Mouse (Mus musculus) brain, embryonic 14.5 days (tissue): ENCODE results near the gene Cpa4. TPM values are rescaled to one million over a fixed set of nuclear protein-coding genes. Genes with fewer than 3 reads are reported as not detected.

Source experiments
- DNase-seq: peaks from one replicate; pipeline ENCODE4 v3.0.0-alpha.2; 2011; ENCODE audit warnings: low read depth
- CTCF ChIP-seq: fragments of 200-500 bp; IDR thresholded peaks from 2 replicates; pipeline ENCODE4 v1.5.1; 2012; ENCODE audit warnings: inconsistent platforms, mild to moderate bottlenecking, moderate library complexity, borderline replicate concordance; ENCODE audit not compliant: insufficient read depth, insufficient read length; ENCODE audit errors: extremely low read depth
- POLR2A ChIP-seq: fragments of 200-500 bp; IDR thresholded peaks from 2 replicates; pipeline ENCODE4 v1.6.1; 2012; ENCODE audit warnings: mild to moderate bottlenecking, inconsistent platforms, borderline replicate concordance; ENCODE audit not compliant: poor library complexity, insufficient read depth, insufficient read length, severe bottlenecking; ENCODE audit errors: extremely low read depth
- polyA plus RNA-seq: library from polyadenylated mRNA; depleted of rRNA; stranded (reverse); fragments of >200 nt; gene quantifications from 2 replicates; pipeline ENCODE4 v1.2.3, GENCODE M21; 2012

Gene Cpa4
- polyA plus RNA-seq, 1 experiment: 2.5 TPM

- TF ChIP-seq POLR2A: no peak
- no peak for TF ChIP-seq CTCF
- peak; percentile 57 for DNase-seq
Observed at GRCm38 (mm10) chr6:30543077-30543476, 25.1 kb upstream of the Cpa4 start.

GRCm38 (mm10) chr6:30543851-30544250, 24.3 kb upstream of the Cpa4 start:
- no peak for DNase-seq
- TF ChIP-seq POLR2A (no peak), CTCF (no peak)

GRCm38 (mm10) chr6:30545689-30546088, 22.5 kb upstream of the Cpa4 start:
- DNase-seq: no peak
- no peak for TF ChIP-seq CTCF
- TF ChIP-seq POLR2A: no peak

GRCm38 (mm10) chr6:30546571-30547273, 21.4 kb upstream of the Cpa4 start:
- TF ChIP-seq CTCF (no peak), POLR2A (no peak)

GRCm38 (mm10) chr6:30547274-30547645, 20.9 kb upstream of the Cpa4 start:
- TF ChIP-seq CTCF (no peak), POLR2A (no peak)
- DNase-seq: peak; percentile 94

More at GRCm38 (mm10) chr6:30546571-30547273, 21.4 kb upstream of the Cpa4 start:
- DNase-seq: peak; percentile 90

GRCm38 (mm10) chr6:30547656-30548306, 20.4 kb upstream of the Cpa4 start:
- peak; percentile 46 for DNase-seq
- no peak for TF ChIP-seq CTCF
- TF ChIP-seq POLR2A: no peak

- TF ChIP-seq POLR2A: no peak
- no peak for TF ChIP-seq CTCF
- DNase-seq: peak; percentile 82
Observed at GRCm38 (mm10) chr6:30549231-30549761, 18.9 kb upstream of the Cpa4 start.

GRCm38 (mm10) chr6:30550496-30551192, 17.5 kb upstream of the Cpa4 start:
- TF ChIP-seq POLR2A: no peak
- no peak for TF ChIP-seq CTCF
- no peak for DNase-seq

GRCm38 (mm10) chr6:30551193-30551515, 17.0 kb upstream of the Cpa4 start:
- peak; percentile 74 for DNase-seq
- no peak for TF ChIP-seq CTCF

- TF ChIP-seq POLR2A (no peak), CTCF (peak; percentile 6; the same call in 1 of the 2 replicates)
- peak; percentile 95 for DNase-seq
Observed at GRCm38 (mm10) chr6:30551644-30552580, 16.3 kb upstream of the Cpa4 start.
